Mouse (Mus musculus) monocyte, adult 2 months (primary cell): ENCODE measurements at regions not wholly inside any gene's neighbourhood (a gene's known extent, or its start where the extent isn't known, plus 50 kb on each side); places are given as distances from the start of the nearest gene placed in this dataset.

Experiments used
- DNase-seq, 2 experiments: peaks; one replicate each; pipeline ENCODE4 v3.0.0; 2022; ENCODE audit warnings: low spot score in 2 of 2, low read depth in 1 of 2

DNA sequence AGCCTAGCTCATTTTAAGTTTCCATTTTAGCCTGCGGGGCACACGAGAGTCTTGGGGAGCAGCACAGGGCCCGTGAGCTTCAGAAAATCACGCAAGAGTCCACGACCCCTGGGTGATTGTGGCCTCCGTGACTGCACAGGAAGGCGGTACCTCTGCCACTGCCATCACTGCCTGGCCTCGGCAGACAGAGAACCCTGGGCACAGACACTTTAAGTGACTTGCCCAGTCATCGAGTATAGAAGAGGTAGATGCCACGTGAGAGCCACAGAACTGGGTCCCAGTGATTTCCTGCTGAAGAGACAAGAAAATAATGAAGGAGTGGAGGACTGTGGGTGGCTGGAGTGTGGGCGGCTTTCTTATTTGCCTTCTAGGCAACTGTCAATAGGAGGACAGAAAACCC is 90.4 kb upstream of the Pmepa1 start:
- no peak for DNase-seq

DNA sequence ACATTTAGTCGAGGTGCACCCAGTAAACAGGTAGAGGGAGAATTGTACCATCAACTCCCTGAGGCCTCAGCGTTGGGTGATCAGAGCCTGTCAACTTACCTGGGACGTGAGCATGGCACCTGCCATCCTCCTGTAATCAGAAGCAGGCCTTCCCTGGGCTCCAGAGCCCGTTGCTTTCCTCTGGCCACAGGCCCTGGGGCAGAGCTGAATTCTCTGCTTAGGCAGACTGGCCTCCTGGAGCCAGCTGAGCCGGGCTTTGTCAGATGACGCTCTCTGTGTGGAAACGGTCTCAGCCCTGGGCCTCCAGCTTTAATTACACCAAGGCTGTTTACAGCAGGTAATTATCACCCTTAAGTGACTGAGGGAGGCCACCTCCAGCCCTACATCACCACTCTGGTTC is 92.6 kb upstream of the Pmepa1 start:
- no peak for DNase-seq

DNA sequence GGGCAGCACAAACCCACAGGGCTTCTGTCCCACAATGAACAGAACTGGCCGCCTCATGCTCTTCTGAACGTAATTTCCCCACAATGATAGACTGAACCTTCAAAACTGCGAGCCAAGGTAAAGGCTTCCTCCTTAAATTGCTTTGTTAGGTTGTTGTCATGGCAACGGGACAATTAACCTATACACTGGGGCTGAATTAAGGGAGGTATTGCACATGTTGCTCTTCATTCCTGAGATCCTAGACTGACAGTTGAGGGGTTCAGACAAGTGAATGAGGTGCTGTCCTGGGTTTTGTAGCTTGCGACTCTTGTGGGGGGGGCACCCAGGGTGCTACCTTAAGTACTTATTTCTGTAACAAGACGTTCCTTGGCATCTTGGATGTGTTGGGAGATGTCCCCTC is 100.6 kb upstream of the Pmepa1 start:
- DNase-seq, result no peak

DNA sequence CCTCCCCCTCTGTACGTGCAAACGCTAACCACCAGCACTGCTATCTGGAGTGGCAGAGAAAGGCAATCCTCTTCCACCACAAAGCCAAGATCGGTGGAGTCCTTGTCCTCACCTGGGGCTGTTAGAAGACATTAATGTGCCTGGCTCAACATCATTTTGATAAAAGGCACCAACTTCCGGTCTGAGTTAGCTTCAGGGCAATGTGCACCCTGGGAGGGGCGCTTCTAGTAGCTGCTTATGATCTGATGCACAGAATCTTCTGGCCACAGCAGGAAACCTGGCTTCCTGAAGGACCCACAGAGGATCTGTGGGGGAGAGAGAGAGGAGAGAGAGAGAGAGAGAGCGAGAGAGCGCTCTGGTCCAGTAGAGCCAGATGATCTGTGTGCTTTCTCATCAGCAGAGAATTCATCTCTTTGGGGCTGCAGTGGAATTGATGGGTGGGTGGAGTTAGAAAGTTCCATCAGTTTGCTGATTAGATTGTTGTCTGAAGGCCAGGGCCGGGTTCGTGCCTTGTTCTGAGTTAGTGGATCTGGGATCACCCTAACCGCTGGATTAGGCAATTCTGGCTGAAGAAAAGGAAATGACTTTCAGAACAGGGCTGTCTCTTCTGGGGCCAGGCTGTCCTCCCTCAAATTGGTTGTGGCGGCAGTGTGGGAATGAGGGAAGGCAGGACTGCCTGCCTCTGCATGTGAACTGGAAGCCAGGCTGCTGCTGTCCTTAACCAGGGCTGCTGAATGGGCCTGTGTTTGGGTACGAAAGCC is 101.3 kb upstream of the Pmepa1 start:
- DNase-seq, result no peak

DNA sequence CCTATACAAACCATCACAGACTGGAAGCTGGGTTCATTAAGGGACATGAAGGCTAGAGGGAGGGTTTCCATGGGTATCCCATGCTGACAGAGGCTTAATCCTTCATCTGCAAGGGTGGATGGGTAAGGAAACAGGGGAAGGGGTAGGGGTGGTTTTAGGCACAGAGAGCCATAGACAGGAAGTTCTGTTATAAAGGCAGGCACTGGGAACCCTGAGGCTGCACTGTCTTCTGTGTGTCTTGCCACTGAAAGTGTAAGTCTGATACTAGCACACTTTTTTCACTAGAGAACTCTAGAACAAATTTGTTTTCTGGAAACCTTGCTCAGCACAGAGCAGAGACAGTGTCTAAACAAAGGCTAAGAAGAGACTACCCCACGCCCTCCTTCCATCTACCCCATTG is 103.4 kb upstream of the Pmepa1 start:
- no peak for DNase-seq

DNA sequence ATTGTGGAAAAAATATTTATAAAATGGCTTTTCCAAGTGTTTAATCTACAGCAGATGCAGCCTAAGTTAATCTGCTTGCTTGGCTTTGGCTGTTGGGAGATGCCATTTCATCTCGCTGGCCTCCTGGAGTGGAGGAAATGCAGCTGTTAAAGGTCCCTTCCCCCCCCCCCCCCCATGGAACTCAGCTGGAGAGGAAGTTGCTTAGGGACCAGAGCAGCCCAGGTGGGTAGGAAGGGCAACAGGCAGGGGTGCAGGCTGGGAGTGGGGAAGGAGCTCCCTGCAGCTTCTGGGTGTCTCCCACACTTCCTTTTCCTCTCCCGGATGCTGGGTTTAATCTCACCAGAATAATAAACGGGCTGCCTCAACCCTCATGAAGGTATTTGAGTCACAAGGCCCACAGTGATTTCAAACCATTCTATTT is 104.0 kb upstream of the Pmepa1 start:
- DNase-seq, result no peak

DNA sequence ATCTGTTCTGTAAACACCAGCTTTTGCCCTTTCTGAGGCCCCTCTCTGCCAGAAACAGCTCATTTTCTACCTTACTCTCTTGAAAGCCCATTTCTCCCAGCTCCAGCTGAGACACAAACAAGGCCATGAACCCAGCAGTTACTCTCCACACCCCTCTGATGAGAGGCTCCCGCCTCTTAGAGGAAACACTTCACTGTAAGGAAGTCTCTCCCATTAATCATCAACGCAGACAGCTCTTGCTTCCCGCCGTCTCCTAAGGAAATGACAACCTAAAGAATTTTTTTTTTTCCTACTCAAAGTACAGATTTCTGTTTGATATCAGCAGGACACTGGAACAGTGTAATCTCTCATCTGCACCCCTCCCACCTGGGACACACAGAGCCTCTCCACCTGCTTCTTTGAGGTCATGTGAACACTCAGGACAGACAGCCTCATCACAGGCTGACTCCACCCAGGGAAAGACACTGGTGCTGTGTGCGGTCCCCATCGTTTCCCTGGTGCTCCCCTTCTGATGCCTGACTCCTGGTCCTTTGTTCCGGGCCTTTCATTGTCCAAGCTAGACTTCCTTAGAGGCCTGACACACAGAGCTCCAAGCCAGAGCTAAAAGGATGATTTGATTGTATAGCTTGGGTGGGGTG is 106.0 kb upstream of the Pmepa1 start:
- no peak for DNase-seq

DNA sequence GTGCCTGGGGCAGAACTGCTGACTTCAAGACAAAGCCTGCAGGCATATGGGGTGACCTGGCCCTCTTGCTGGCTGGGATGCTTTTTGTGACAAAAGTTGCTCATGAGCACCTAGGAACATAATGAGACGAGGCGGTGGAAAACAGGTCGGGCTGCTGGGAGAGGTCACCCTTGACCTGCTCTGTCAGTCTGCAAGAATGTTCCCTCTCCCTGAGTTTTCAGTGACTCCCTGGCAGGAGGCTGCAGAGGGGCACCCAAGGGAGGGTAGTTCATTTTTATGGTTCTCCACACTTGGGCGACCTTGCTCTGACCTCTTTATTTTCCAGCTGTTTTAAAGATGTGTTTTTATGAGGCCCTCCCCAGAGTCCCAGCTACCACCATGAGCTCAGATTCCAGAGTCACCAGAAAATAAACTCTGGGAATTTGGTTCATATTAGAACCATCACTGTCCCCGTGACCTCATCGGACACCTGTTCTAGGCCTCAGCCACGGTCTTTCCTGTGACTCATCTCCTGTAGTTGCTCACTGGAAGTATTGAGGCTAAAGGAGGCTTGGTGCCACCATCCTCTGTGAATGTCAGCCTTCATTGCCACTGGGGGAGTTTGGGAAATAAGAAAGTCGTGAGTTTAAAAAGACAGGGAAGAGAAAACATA is 108.7 kb upstream of the Pmepa1 start:
- no peak for DNase-seq

DNA sequence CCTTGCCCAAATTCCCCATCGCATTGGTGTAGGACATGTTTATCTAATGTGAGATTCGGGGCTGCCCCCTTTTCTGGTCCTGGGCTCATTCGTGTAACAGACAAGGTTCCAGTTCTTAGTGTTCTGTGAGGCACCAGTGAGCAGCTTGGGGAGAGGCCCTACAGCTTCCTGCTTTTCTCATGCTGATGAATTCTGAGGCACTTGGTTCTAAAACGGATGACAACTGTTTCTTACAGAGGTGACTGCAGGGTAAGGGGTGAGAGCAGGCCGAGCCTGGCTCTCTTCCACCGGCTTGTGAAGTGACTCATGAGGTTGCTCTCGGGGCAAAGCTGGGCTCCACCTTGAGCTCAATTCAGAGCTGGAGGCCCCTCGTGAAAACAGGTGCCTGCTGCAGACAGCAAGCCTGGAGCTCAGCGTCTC is 109.4 kb upstream of the Pmepa1 start:
- DNase-seq, result no peak

DNA sequence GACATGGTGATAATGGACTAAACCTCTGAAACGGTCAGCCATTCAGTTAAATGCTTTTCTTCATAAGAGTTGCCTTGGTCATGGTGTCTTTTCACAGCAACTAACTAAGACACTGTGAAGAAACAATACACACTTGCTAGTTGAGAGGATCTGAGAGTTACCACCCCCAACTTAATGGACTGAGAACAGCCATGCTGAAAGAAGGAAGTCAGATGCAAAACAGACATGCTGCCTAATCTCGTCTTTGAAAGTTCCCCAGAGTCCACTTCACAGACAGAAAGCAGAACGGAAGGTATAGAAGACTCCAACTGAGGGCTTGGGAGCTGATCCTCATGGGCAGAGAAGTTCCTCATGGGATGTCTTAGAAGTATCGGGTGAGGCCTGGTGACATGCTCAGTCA is 111.8 kb upstream of the Pmepa1 start:
- DNase-seq, result no peak

DNA sequence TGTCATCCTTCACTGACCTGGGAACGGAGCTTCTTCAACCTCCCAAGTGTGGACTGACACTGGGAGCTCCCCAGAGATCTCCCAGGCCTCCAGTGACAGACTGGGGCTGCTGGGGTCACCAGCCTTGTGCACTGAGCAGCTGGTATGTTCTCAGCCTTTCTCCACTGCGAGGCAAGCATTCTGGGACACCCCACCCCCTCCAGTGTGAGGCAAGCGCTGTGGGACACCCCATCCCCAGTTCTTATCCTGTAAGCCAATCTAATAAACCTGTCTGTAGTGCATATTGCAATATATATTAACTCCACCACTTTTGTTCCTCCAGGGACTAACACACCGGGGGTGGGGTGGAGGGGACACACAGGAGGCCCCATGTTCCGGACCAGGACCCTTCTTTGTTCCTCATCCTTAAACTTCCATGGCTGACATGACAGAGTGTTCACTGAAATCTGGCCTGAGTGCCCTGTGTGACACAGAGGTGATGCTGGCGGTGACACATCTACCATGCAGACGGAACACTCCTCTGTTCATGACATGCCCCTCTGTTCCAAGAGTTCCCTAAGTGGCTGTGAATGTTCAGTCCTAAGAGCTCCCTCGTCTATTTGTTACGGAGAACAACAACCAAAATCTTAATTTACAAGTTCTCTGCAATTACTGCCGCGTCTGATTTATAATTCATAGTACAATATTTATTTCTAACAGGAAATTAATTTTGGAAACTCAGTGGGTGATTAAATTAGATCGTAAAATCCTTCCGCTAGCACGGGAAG is 116.4 kb upstream of the Pmepa1 start:
- no peak for DNase-seq

DNA sequence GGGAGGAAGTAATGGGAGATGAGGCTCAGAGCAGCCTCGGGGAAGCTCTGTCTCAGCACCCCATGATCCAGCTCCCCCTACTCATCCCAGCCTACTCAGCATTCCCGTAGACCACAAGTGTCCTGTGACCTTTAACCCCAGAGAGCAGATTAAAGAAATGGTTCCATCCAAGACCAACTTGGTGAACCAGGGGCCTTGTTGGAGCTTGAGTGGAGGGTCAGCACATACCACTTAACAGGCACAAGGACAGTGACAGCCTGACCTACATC is 116.9 kb upstream of the Pmepa1 start:
- DNase-seq, result no peak

DNA sequence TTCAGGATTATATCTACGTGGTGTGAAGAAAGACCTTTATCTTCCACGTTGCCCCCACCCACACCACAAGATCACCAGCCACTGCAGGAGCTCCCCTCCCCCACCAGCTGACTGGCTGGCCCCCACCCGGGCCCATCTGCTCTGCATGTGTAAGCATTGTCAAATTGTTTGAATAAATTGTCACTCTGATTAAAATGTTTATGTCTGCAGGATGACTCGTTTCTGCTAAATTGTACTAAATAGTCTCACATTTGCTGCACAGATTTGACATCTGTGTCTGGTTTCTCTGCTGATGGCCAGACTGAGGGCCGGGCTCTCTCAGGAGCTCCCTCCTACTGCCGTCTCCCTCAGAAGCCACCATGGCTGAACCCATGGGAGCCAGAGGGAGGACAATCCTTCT is 119.2 kb upstream of the Pmepa1 start:
- DNase-seq, result no peak

DNA sequence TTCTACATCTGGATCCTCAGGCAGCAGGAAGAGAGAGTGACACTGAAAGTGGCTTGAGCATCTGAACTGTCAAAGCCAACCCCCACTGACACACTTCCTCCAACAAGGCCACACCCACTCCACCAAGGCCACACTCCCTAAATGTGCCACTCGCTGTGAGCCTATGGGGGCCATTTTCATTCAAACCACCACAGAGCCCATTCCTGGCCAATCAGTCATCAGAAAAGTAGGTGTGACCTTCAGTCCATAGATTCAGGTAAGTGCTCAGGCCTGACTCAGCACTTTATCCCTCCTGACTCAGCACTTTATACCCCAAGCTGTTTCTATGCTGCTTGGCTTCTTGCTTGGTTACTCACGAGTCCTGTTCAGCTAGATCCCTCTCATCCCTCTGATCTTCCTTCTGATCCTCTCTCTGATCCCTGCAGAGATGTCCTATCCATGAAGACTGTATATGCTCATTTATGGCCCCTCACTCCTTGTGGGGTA is 121.6 kb upstream of the Pmepa1 start:
- no peak for DNase-seq

DNA sequence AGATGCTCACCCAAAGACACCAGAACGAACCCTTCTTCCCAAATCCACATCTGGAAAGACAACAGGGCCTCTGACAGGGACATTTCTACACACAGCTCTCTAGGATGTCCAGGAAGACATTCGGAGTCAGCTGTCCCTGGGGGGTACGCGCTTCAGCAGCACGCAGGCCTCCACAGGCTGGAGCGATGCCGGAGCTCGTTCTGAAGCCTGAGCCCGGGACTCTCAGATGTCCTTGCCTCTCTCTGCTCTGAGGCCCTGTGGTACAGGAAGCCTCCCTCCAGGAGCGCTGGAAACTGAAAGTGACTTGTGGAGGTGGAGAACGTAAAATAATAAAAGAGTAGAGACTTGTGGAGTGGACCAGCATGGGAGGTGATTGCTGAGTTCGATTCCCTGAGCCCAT is 116.8 kb upstream of the 1700021F07Rik start:
- no peak for DNase-seq

DNA sequence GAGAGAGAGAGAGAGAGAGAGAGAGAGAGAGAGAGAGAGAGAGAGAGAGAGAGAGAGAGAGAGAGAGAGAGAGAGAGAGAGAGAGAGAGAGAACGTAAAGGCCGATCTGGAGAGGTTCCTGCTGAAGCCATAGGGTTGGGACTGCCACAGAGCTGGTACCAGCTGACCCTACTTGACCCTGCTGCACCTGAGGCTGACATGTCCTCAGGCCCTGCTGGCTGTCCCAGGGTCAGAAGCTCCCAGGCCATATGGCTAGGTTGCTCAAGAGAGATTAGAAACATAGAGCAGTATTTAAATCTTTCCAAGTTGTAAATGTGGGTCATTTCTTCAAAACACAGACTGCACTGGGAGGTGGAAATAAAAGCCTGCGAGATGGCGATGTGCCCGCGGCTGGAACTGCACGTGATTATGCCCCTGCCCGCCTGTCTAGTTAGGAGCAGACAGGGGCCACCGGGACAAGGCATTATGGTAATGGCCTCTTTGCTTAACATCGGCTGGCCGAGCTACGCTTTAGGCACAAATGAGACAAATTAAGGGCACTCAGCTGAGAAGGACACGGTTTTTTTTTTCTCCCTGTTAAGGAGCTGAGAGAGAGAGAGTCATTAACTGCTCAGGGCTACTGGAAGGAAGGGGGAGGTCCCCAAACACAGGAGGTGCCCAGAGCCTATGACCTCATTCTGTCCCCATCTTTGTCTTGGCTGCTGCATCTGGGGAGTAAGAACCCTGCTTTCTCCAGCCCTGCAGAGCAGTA is 115.9 kb upstream of the 1700021F07Rik start:
- DNase-seq, result no peak

DNA sequence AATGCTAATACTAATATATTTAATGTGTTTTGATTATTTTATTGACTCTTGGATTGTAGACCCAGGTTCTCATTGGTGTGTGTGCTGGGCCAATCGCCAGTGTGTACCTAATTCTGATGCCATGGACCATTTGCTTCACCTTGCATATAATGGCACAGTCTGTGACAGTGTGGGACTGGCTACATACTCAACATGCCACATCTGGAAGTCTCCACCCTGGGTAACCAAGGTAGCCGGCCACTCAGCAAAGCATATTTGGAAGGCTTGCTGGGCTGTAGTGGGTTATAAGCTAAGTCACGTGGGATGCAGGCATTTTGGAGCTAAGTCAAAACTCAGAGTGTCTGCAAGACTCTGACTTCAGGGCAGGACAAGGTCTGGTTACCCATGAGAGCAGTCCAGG is 115.3 kb upstream of the 1700021F07Rik start:
- no peak for DNase-seq

DNA sequence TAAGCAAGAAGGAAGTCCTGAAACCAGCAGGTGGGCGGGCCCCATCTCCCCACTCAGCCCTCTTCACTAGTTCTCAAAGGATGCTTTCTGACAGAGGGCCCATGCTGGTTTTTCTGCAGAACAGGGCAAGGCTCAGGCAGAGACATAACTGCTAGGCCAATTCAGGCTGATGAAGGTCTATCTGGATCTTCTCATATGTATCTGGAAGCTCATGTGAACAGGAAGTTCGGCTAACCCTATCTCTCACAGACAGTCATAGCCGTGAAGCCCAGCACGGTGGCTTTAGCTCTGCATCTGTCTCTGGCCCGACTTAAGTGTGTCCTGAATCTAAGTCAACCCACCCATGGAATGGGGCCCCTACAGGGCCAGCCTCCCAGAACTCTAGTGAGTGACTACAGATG is 113.7 kb upstream of the 1700021F07Rik start:
- DNase-seq, result no peak

DNA sequence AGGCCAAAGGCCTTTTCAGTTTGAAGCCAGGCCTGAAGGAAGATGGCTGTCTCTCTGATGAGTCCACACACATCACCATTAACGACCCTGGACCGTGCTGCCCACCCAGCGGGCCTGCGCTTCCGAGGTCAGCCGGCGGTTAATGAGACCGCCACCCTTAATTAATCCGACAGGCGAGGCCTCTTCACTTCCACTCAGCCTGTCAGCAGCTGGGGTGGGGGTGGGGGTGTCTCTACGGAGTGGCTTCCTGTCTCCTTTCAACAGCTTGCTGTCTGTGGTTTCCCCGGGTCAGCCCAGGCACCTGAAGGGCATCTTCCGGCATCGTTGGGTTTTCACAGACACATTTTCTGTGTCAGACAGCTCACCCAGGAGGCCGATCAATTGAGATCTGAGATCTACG is 113.0 kb upstream of the 1700021F07Rik start:
- DNase-seq, result no peak

DNA sequence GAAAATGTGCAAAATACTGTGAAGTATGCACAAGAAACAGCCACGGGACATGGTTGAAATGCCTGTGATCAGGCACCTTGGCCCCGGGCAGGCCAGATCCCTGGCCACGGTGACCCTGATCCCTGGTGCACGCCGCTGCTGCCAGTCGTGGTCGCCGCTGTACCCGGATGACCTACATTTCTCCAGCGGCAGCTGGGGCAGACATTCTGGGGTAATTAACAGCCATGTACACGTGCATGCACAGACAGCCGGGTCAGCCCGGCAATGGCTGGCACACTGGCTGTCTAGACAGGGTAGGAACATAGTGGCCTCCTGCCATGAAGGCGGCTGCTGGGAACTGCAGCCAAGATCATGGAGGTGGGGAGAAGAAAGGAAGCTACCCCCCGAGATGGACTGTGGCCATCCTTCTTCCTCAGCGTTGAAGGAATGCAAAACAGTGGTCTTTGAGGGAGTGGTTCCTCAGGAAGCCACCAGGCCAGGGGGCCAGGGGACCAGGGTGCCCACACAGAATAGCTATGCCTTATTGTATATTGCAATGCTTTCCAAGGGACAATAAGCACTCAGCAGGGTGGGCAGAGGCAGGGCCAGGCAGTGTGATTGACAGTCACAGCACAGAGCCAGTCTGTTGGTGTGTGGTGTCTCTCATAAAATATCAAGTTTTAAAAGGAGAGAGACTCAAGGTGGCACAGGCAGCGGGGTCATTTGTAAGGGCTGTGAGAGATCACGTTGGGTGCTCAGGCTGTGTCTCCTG is 108.3 kb upstream of the 1700021F07Rik start:
- DNase-seq, result no peak
